Mouse (Mus musculus): ENCODE data around the gene Ephb2.

DNA sequence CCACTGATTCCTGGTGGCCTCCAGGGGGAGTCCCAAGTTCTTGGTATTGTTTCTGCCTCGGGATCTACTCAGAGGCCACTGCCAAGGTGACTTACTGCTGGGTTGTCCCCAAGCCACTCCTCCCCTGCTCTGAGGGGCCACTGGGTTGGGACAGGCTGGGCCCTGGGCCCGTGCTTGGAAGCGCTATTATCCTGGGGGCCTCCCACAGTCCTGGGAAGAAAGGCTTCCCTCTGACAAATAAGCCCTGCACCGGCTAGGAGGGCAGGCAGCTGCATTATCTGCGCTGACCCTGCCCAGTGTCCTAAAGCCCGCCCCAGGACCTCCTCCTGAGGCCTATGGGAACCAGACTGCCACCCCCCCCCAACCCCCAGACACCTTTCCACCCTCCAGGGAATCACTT, 24.2 kb downstream of the Ephb2 start:
- TF ChIP-seq POLR2A (IDR thresholded peaks at IDR 0.05; ENCODE audit: low read depth, low read length) (no peak), CTCF (conservative IDR thresholded peaks at IDR 0.05; ENCODE audit: insufficient read depth, insufficient read length, low read depth, low read length) (no peak)
